Mouse (Mus musculus) ES-E14 (cell line): ENCODE measurements around the gene Gal.

Experiments
- CHD2 ChIP-seq: IDR thresholded peaks from 2 replicates; pipeline ENCODE4 v1.6.1; 2014; ENCODE audit warnings: mild to moderate bottlenecking, low read depth, low read length, inconsistent platforms
- HCFC1 ChIP-seq: IDR thresholded peaks from 2 replicates; pipeline ENCODE4 v1.6.1; 2012; ENCODE audit warnings: low read length, inconsistent platforms, borderline replicate concordance; ENCODE audit not compliant: insufficient read depth
- MAFK ChIP-seq: IDR thresholded peaks from 2 replicates; pipeline ENCODE4 v1.6.1; 2014; ENCODE audit warnings: mild to moderate bottlenecking, low read depth, low read length, inconsistent platforms; ENCODE audit not compliant: insufficient read depth

GRCm38 (mm10) chr19:3428057-3428830 is 13.9 kb upstream of the Gal start:
- TF ChIP-seq HCFC1 (no peak), MAFK (no peak), CHD2 (no peak)
